Mouse (Mus musculus) G1E (cell line): ENCODE data around the gene Ddit4.

ENCODE experiments used
- CTCF ChIP-seq: IDR thresholded peaks from 2 replicates; pipeline ENCODE4 v1.5.1; 2012; ENCODE audit warnings: low read depth, low read length, inconsistent platforms, mixed read lengths
- GATA1 ChIP-seq: IDR thresholded peaks from 2 replicates; pipeline ENCODE4 v1.6.1; 2012; ENCODE audit warnings: borderline replicate concordance, low read length, inconsistent platforms, mixed read lengths
- GATA2 ChIP-seq: IDR thresholded peaks from 2 replicates; pipeline ENCODE4 v1.6.1; 2012; ENCODE audit warnings: low read depth, low read length, inconsistent platforms, borderline replicate concordance

DNA sequence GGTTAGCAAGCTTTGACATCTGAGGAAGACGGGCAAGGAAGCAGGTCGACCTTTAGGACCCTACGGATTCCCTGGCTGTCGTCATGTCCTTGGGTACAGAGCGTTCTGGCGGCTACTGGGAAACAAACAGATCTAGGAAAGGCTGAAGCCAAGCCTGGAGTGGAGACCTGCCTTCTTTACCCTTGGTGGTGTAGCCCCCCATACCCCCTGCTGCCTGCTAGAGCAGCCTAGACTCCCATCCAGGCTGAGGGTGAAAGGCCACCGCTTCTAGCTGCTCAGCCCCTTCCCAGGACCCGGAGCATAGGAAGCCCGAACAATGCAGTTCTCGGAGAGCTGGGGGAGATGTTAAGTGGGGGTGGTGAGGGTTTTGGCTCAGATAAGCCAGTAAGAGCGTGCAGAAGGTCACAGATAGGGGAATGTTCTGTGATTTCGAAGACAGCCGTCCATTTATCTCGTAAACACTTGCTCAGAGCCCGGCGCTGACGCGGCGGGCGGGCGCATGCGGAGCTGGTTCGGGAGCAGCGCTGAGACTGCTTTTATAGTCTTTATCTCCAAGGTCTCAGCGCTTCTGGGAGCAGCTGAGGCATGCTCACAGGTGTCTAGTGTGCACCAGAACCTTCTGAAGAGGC, 18.3 kb upstream of the Ddit4 start:
- TF ChIP-seq CTCF (no peak), GATA1 (no peak), GATA2 (no peak)
